Mouse (Mus musculus) frontal cortex, postnatal 14 days (tissue): Measurements from ENCODE around the gene Izumo2.
"Not testable (repeated sequence)": the region's sequence is repeated elsewhere in the genome, so short reads cannot be mapped to it uniquely, and the experiment has no call there.

Experiments
- DNase-seq, 2 experiments: peaks; one replicate each; pipeline ENCODE4 v3.0.0; 2022; ENCODE audit warnings: low spot score in 2 of 2

Gene Izumo2

DNA sequence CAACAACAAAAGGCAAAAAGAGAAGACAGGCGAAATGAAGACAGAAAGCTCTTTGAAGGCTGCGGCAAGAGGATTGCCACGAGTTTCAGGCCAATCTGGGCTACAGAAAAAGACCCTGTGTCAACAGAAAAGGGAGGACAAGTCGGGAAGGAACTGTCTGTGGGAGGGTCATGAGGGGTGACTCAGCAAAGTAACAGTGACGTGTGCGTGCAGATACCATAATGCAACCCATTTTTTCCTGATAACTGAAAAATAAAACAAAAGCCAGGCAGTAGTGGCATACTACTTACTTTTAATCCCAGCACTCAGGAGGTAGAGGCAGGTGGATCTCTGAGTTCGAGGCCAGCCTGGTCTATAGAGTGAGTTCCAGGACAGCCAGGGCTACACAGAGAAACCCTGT, 10.6 kb upstream of the Izumo2 start:
- DNase-seq = no peak

DNA sequence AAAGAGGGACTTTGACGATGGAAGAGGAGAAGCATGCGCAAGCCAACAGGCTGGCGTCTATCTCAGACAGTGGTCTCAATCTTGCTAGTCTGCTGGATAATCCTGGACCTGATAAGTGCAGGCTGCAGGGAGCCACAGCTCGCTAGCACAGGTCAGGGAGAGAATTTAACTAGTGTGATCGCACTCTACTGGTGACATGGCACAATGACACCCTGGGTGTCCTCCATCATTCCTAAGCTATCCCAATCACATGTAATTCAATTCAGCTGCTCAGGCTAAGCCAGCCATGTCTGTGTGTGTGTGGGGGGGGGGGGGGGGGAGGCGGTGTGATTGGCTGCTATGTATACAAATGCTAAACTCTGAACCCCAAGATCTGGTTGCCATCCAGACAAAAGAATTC, 6.6 kb upstream of the Izumo2 start:
- no peak for DNase-seq

DNA sequence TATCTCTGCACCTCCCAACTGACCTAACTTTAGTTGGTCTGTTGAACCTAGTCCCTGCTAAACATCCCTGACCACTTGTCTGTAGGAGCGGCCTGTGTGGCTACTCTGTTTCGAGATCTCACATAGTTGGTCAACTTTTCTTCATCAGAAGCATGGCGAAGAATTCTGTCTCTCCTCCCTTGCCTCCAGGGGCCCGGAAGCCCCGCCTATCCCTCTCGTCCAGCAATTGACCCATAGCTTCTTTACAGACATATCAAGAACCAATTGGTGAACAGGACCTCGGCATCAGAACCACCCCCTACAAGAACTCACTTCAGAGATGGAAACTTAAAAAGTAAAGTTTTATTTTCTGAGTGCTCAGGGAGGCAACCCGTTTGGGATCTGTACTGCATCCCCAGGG, 5.6 kb upstream of the Izumo2 start:
- no peak for DNase-seq

DNA sequence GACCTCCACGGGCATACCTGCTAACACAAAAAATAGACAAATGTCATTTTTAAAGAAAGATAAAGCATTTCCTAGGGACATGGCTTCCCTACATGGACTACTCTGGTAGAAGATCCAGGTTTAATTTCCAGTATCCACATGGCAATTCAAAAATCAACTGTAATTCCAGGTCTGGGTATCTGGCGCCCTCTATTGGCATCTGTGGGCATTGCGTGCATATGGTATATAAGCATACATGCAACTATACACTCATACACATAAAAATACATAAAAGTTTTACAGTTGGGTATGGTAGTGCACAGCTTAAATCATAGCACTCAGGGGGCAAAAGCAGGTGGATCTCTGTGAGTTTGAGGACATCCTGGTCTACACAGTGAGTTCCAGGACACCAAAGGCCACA, 4.2 kb upstream of the Izumo2 start:
- DNase-seq = peak in 1 of 2 experiments; percentile 37

DNA sequence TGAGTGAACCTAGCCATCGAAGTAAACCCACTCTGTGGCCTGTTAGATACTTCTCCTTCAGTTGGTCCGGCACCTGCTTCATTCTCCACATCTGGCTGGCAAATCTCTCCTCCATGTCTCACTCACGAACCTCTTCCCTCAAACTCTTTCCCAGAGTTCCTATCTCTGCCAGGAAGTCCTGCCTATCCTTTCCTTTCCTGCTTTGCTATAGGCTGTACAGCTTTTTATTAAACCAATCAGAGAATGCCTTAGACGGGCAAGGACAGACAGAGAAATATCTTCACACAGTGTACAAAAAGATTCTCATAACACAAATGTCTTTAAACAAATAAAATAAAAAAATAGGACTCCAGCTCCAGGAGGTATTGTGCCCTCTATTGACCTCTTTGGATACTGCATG, 3.5 kb upstream of the Izumo2 start:
- DNase-seq = no peak

DNA sequence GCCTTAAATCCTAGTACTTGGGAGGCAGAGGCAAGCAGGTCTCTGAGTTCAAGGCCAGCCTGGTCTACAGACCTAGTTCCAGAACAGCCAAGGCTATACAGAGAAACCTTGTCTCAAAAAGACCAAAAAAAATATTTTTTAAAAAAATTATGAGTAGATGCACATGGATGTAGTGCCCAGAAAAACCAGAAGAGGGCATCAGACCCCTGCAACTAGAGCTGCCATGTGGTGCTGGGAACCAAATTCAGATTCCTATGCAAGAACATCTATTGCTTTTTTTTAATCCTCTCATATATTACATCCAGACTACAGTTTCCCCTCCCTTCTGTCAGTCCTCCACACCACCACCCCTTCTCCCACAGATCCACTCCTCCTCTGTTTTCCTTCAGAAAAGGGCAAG, 2.2 kb upstream of the Izumo2 start:
- no peak for DNase-seq

DNA sequence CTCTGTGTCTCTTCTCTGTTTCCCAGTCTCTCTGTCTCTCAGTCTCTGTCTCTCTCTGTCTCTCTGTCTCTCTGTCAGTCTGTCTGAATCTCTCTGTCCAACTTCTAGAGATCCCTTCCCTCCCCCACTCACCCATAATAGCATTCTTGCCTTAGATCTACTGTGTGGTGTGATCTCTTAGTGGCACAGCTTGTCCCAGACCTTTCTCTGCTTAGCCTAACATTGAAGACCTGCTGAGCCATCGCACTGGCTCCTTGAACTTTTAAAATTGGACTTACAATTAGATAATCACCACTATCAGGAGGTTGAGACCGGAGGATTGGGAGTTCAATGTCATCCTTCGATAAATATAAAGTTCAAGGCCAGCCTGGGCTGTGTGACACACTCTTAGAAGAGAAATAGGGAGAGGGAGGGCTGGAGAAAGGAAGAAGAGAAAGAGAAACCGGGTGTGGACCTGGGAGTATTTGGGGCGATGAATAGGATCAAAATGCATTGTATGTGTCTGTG, 1.3 kb upstream of the Izumo2 start:
- no peak for DNase-seq

DNA sequence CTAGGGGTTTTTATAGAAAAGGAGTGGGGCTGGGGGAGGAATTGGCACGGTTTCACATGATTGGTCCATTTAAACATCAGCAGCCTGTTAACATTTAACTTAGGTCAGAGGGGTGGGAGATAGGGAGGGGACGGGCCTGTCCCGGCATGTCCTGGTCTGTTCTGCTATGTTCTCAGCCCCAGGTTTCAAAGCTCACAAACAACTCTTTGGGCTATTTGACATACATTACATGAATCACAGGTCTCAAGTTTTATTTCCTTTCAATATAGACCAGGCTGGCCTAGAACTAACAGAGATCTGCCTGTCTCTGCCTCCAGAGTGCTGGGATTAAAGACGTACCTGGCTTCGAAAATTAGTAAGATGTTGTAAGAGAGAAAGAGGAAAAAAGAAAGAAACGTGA, 449 bp upstream of the Izumo2 start:
- not testable (repeated sequence) for DNase-seq

DNA sequence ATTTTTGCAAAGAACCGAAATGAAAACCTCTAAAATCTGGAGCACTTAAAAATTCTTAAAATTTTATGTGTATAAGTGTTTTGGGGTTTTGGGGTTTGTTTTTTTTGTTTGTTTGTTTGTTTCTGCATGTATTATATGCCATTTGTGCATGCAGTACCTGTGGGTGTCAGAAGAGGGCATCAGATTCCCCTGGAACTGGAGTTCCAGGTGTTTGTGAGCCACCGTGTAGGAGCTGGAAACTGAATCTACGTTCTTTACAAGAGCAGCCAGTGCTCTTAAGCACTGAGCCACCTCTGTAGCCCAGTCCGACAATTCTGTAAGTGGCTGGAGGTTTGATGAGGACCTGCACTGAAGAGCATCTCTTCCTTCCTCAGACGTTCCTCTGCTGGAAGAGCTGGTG, 1.3 kb downstream of the Izumo2 start:
- DNase-seq = no peak

DNA sequence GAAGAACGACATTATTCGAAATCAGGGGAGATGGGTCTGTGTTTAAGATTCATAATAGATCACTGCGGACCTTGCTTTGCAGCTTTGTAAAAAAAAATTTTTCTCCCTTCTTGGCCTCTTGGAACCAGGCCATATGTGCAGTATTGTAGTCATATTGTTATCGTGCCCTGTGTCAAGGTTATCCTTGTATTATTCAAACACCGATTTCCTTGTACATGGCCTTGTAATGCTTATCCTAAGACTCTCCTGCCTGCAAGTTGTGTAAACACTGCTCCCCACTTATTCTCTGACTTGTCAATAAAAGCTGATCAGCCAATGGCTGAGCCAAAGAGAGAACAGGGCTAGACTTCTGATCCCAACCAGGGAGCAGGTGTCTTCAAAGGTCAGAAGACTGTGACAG, 13.5 kb downstream of the Izumo2 start:
- no peak for DNase-seq

DNA sequence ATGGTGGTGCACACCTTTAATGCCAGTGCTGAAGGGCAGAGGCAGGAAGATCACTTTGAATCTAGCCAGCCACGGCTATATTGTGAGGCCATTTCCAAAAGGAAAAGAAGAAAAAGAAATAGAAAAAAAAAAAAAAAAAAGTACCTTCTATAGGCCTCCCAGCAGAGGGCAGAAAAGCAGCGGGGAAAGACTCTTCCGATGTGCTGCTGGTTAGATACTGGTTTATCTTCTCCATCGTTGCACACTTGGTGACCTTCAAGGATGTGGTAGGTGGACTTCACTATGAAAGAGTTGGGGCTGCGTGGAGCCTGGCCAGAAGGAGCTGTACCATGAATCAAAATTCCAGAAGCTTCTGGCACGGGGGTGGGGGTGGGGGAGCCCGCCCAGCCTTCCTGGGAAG, 15.8 kb downstream of the Izumo2 start:
- DNase-seq = peak in 1 of 2 experiments; percentile 10

DNA sequence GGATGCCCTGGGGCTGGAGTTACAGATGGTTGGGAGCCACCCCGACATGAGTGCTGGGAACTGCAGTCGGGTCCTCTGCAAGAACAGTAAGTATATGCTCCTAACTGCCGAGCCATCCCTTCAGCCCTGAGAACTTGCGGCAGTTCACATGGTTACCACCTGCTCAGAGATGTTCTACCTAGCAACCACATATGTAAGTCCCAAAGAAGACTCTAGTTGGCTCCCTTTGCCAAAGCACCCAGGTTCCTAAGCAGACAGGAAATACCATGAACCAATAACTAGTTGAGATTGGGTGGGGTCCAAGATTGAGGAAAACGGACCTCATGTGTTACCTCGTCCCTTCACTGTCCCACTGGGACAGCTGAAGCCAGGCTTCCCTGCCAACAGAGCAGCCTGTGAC, 17.8 kb downstream of the Izumo2 start:
- DNase-seq = no peak

DNA sequence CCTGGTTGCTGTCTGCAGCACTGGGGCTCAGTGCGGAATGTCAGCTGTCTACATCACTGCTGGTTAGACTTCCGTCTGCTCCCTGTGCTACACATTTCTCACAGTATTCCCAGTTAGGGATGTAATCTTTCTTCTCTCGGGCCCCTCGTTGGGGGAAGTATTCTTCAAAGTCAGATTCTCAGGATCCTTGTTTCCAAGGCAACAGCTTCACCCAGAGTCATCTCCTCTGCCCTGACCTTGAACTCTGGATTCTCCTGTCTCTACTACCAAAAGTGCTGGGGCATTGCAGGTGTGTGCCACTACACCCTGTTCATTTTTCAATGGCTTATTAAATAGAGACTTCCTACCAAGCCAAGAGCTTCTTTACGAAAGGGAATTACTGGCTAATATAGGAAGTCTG, 18.6 kb downstream of the Izumo2 start:
- no peak for DNase-seq

DNA sequence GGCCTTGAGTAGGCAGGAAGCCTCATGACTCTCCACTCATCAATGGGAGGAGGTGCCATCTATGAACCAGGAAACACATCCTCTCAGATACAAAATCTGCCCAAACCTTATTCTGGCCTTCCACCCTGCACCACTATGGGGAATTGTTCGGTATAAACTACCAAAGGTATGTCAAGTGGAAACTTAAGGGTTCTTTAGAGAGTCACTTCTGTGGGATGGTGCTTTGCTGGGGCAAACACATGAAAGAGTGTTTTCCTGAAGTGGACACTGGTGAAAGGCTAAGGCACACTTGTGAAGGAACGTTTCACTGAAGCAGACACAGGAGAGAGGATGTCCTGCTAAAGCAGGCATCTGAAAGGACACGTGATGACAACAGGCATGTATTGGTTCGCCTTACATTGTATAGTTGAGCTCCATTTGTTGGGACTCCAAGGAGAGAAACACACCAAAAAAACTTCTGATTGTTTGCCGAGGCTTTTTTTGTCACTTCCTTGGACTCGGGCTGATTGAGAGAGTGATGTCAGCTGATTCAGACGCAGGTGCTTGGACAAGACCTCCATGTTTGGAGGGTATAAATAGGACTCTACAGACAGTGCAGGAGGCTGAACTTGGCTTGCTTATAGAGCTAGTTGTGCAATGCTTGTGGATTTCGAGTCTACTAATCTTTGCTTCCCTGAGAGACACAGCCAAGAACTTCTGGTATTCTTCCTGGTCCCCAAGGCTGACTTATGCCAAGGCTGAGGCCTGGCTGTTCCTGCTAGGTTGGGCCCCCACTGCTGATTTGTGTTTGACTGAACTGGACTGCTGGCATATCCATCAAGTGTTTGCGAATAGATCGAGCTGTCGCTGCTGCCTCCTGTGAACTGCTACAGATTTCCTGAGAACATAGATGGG, 19.8 kb downstream of the Izumo2 start:
- DNase-seq = no peak

DNA sequence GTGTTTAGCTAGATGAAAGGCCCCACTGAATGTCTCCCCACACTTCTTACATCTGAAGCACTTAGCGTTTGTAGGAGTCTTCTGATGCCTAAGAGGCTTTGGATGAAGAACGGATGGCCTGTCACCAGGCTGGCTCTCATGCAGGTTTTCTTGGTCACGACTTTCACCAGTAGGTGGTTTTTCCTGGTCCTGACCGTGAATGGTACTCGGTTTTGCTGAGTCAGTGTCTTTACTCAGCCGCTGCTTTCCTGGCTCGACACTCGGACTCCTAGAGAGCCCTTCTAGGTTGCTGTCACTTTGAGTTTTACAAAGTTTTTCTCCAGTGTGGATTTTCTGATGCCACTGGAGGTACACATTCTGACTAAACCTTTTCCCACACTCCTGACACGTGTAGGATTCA, 25.2 kb downstream of the Izumo2 start:
- DNase-seq = no peak

DNA sequence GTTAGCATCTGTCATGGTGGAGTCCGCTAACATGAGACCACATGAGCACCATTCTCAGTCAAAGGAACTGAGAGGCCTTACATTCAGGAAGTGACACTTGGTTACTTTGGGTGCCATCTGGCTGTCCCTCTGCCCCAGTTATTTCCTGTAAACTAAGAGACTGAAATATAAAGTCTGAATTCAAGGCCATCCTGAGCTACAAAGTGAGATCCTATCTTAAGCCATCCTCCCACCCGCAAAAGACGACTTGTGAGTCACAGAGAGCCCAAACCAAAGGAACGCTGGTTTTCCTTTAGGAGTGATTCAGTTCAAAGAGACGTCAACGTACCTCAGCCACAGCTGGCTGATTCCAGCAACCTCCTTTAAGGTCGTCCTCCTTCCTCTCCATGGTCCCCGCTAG, 32.8 kb downstream of the Izumo2 start:
- no peak for DNase-seq

DNA sequence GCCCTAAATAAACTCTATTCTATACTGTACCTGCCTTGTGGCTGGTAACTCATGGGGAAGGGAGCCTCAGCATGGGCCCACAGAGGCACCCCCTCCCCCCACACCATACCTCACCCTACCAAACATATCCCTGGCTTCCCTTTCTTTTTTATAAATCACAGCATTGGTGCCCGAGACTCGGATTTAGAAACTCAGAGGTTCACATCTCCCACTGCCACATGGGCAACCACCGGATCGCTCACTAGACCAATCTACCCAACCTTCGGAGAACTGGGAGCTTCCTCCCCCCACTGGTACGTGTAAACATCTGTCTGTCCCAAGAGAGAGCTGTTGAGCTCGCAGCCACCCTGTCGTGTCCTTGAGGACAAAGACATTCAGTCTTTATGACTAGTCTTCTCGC, 35.7 kb downstream of the Izumo2 start:
- DNase-seq = no peak

DNA sequence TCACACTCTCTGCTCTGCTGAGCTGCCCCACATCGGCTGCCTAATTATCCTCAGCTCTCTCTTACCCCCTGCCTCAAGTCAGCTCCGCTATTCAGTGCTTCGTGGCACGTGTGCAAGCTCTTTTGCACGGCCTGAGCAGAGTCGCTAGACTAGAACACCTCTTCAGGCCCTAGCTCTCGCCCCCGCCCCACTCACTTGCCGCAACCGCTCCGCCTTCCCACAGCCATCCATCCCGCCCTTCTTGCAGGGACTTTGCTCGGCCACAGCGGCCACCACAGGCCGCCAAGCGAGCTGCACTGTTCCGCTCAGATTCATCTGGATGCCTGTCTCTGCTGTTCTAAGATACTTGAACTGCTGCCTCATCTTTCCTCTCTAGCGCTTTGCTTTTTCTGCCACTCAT, 36.5 kb downstream of the Izumo2 start:
- peak; percentile 53 to 68 for DNase-seq

DNA sequence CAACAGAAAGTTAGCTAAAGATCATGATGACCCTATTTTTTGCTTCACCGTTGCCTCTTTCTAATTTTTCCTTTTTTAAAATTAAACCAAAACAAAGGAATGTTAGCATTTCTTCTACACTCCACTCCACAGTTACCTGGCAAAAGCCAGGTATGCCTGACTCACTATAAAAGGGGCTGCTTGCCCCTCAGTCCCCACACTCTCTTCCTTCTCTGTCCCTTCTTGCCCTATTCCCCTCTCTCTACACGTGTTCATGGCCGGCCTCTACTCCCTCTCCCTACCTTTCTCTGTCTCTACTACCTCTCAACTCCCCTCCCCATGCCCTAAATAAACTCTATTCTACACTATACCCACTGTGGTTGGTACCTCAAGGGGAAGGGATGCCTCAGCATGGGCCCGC, 38.6 kb downstream of the Izumo2 start:
- no peak for DNase-seq

DNA sequence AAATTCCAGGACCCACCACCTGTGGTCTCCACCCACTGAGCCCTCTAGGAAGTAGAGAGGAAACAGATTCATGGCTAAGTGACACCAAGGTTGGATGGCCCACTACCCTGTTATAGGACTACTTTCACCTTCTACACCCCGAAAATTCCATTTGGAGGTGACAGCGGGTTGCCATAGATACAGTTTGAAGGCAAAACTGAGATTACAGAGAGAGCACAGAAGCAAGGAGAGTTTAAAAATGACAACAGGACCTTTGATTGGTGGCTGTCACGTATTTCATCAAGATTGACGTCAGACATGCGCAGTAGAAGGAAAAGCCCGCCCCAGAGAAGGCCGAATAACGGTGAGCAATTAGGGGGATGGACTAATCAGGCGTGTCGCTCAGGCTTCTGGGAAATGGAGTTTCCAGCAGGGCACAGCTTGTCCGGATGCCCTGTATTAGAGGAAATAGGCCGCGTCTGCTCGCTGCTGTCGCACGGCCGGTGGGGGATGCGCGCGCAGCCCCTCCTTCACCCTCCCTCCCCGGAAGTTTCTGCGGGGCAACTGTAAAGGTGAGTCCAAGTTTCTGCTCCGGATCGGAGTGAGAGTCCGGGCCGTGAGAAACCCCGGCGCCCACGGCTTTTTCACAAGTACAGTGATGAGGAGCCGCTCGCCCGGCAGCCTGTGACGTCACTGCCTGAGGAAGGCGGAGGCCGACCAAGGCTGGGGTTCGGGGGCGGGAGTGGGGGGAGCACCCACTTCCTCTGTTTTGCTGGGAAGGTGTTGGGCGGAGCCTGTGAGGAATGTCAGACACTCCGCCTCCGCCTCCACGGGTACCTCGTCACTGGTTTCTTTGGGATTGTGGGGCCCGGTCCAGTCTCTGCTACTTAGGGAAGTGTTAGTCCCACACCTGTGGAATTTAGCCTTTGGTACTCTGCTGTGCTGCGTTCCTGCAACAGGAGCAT, 39.8 kb downstream of the Izumo2 start, which contains the start of gene Vrk3:
TSS of gene Vrk3 (plus strand) at position 313 of the 944 bp plus-strand sequence.
- peak; percentile 90 to 93 for DNase-seq

DNA sequence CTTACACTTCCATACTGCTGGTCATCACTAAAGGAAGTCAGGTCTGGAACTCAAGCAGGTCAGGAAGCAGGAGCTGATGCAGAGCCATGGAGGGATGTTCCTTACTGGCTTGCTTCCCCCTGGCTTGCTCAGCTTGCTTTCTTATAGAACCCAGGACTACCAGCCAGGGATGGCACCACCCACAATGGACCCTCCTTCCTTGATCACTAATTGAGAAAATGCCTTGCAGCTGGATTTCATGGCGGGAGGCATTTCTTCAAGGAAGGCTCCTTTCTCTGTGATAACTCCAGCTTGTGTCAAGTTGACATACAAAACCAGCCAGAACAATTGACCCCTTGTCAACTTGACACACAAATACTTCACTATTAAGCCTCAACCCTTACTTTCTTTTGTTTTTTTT, 42.4 kb downstream of the Izumo2 start, which contains the start of gene Zfp473:
TSS of gene Zfp473 (minus strand) at position 101 of the 400 bp plus-strand sequence.
- not testable (repeated sequence) for DNase-seq

DNA sequence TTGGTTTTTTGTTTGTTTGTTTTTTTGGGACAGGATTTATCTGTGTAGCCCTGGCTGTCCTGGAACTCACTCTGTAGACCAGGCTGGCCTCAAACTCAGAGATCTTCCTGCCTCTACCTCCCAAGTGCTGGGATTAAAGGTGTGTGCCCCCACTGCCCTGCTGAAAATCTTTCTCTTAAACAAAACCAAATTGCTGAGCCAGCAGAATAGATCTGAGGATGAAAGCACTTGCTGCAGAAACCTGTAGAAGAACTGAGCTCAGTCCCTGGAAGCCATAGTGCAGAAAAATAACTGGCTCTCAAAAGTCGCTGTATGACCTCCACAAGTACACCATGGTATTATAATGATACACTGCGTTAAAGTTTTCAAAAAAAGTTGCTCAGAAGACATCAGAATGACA, 48.6 kb downstream of the Izumo2 start:
- DNase-seq = no peak
